Mouse (Mus musculus) liver, postnatal 0 days (tissue): Measurements from ENCODE around the gene Mbl1. TPM values are rescaled to one million over a fixed set of nuclear protein-coding genes. Genes with fewer than 3 reads are reported as not detected.

ENCODE experiments used
- ATAC-seq: fragments of 200-750 bp; cut with Nextera tagmentation; 2 replicates; pipeline ENCODE4 v1.8.0; 2017; ENCODE audit warnings: mild to moderate bottlenecking, moderate library complexity
- DNase-seq: peaks from one replicate; pipeline ENCODE4 v3.0.0-alpha.2; 2016
- H3K27ac ChIP-seq: fragments of 300-500 bp; sonication (generic); 2 replicates; pipeline ENCODE4 v1.5.1; 2014; ENCODE audit warnings: antibody characterized with exemption, moderate library complexity, mild to moderate bottlenecking, low read depth
- H3K27me3 ChIP-seq: fragments of 300-500 bp; sonication (generic); 2 replicates; pipeline ENCODE4 v1.6.1; 2014; ENCODE audit warnings: low read length, control low read depth, mixed read lengths; ENCODE audit not compliant: insufficient read depth
- H3K36me3 ChIP-seq: fragments of 300-500 bp; sonication (generic); replicated peaks from 2 replicates; pipeline ENCODE4 v1.6.1; 2014; ENCODE audit warnings: mild to moderate bottlenecking, control low read depth, low read length, moderate library complexity, mixed read lengths; ENCODE audit not compliant: insufficient read depth
- H3K4me1 ChIP-seq: fragments of 300-500 bp; sonication (generic); 2 replicates; pipeline ENCODE4 v1.6.1; 2014; ENCODE audit warnings: antibody characterized with exemption, mild to moderate bottlenecking, control low read depth; ENCODE audit not compliant: insufficient read depth
- H3K4me2 ChIP-seq: fragments of 300-500 bp; sonication (generic); 2 replicates; pipeline ENCODE4 v1.6.1; 2014; ENCODE audit warnings: low read depth, mild to moderate bottlenecking, low read length, moderate library complexity, mixed read lengths
- H3K4me3 ChIP-seq: fragments of 300-500 bp; sonication (generic); 2 replicates; pipeline ENCODE4 v1.5.1; 2014; ENCODE audit warnings: low read depth, low read length
- H3K9ac ChIP-seq: fragments of 300-500 bp; sonication (generic); replicated peaks from 2 replicates; pipeline ENCODE4 v1.6.1; 2014; ENCODE audit warnings: mild to moderate bottlenecking, moderate library complexity
- H3K9me3 ChIP-seq: fragments of 300-500 bp; sonication (generic); 2 replicates; pipeline ENCODE4 v1.6.1; 2016; ENCODE audit warnings: mild to moderate bottlenecking, control low read depth, low read length, mixed read lengths
- CTCF ChIP-seq: sonication (generic); IDR thresholded peaks from 2 replicates; pipeline ENCODE4 v1.5.1; 2016; ENCODE audit warnings: antibody characterized with exemption, low read depth
- EP300 ChIP-seq: IDR thresholded peaks from 2 replicates; pipeline ENCODE4 v1.6.1; 2016; ENCODE audit warnings: antibody characterized with exemption, low read depth, mild to moderate bottlenecking
- WGBS: fragments of 180-500 bp; shearing (Covaris S2); extraction: QIAGEN DNeasy Blood & Tissue Kit; methylation state at CpG from one replicate; pipeline ENCODE4 v1.1.7; 2014; ENCODE audit not compliant: insufficient replicate concordance; 5-methylcytosine and 5-hydroxymethylcytosine counted together
- polyA plus RNA-seq: library from polyadenylated mRNA; unstranded; fragments of >200 nt; fragmentation: Nextera tagmentation; extraction: Ambion mirVana; gene quantifications from 2 replicates; pipeline ENCODE4 v1.2.1, GENCODE M21; 2015

Gene Mbl1
- polyA plus RNA-seq, 1 experiment from 2014 or later: 67.0 TPM

DNA sequence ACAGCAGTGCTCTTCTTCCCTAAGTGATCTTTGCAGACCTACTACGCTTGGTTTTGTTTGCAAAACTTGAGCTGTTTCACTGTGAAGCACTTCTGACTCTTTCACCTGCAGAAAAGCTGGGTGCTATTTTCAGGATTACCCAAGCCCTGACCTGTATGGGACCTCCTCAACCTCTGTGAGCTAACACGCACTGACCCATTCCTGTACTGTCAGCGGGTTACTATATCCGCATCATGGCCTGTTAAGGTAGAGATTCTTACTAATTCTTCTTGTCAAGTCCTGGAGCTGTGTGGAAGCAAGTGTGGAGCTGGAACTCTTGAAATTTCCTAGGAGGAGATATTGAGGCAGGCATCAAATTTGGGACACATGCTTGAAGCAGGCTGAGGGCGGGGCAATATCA, 26.6 kb upstream of the Mbl1 start:
- DNase-seq (peak; percentile 34), ATAC-seq (peak; percentile 53)
- Histone ChIP-seq H3K27me3 (no peaks in the 10 kb centered on the region), H3K9ac (no peak overlapping the region), H3K27ac (no peak overlapping the region), H3K4me3 (no peak overlapping the region), H3K4me2 (no peak overlapping the region), H3K9me3 (no peaks in the 10 kb centered on the region), H3K4me1 (no peaks in the 10 kb centered on the region), H3K36me3 (peaks cover 18% of the 10 kb centered on the region; the same call in 1 of the 2 replicates)
- no peak for TF ChIP-seq CTCF
- TF ChIP-seq EP300: no peak
- 69% methylated on average over 5 of the region's 5 CpGs for WGBS

DNA sequence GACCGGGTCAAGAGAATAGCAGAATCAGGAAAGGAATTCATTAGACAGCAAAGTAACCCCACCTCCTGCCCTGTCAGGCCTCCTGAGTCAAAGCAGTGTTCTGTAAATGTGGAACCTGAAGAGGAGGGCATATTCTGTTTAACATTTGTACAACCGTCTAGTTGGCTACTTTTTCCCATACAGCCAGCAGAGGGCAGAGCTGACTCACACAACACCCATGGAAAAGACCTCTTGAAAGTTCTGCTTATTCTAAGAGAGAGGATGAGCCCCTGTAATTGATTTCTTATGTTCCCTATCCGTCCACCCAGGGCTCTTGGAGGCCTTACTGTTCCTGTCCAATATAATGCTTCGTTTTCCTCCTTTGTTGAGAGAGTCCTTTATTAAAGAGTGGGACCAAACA, 23.3 kb upstream of the Mbl1 start:
- Histone ChIP-seq H3K27ac (no peak overlapping the region), H3K4me2 (no peak overlapping the region), H3K27me3 (no peaks in the 10 kb centered on the region), H3K9me3 (no peaks in the 10 kb centered on the region), H3K9ac (no peak overlapping the region), H3K4me3 (no peak overlapping the region), H3K4me1 (no peaks in the 10 kb centered on the region), H3K36me3 (no peaks in the 10 kb centered on the region)
- DNase-seq (peak; percentile 47), ATAC-seq (no peak)
- 15% methylated on average over 4 of the region's 4 CpGs for WGBS
- TF ChIP-seq CTCF (peak; percentile 73), EP300 (no peak)

DNA sequence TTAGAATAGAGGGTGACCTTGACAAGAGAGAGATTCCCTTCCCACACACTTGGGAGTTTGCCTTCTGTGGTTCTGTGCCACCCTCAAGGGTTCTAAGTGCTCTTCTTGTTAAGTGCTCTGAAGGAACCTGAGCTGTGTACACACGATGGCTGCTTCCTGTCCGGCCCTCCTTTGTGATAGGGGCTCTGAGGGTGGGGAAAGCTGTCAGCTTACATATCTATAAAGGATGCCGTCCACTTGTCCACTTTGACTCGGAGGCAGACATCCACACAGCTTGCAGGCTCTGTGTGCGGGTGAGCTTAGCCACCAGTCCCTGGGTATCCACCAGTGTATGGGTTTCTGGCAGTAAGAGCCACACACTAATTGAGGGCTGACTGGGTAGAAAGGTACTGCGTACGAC, 19.7 kb upstream of the Mbl1 start, which contains the start of gene Sftpa1:
Gene Sftpa1 (plus strand): TSS at position 243 of the 400 bp plus-strand sequence.
- no peaks in the 10 kb centered on the region for H3K4me1 ChIP-seq
- DNase-seq (no peak), ATAC-seq (no peak)
- no peaks in the 10 kb centered on the region for H3K27me3 ChIP-seq
- H3K9ac ChIP-seq: no peak within 1 kb of the TSS
- no peaks in the 10 kb centered on the region for H3K9me3 ChIP-seq
- no peaks in the 10 kb centered on the region for H3K36me3 ChIP-seq
- WGBS: 69% methylated on average over 7 of the region's 7 CpGs
- no peak for TF ChIP-seq EP300
- H3K27ac ChIP-seq: no peak within 1 kb of the TSS
- no peak within 1 kb of the TSS for H3K4me3 ChIP-seq
- H3K4me2 ChIP-seq: no peak within 1 kb of the TSS

DNA sequence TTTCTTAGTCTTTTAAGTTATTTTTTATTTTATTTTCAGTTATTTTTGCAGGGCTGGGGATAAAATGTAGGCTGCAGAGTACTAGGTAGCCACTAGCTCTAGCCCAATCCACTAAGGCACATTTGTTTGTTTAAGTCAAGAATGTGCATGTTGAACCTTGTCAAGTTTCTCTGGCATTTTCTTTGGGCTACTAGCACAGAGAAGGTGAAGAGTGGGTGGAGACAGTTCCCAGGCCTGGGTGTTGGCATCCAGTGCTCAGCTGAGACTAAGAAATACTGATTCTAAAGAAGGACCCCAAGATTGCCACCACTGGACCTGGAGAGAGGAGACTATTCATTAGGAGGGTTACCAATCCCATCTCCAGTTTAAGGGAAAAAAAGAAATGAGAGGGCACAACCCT, 14.3 kb upstream of the Mbl1 start:
- no peaks in the 10 kb centered on the region for H3K9me3 ChIP-seq
- no peaks in the 10 kb centered on the region for H3K36me3 ChIP-seq
- no peak overlapping the region for H3K9ac ChIP-seq
- DNase-seq (no peak), ATAC-seq (no peak)
- H3K27me3 ChIP-seq: no peaks in the 10 kb centered on the region
- H3K4me1 ChIP-seq: no peaks in the 10 kb centered on the region
- no peak overlapping the region for H3K27ac ChIP-seq
- no peak overlapping the region for H3K4me2 ChIP-seq
- H3K4me3 ChIP-seq: no peak overlapping the region
- TF ChIP-seq CTCF (no peak), EP300 (no peak)

DNA sequence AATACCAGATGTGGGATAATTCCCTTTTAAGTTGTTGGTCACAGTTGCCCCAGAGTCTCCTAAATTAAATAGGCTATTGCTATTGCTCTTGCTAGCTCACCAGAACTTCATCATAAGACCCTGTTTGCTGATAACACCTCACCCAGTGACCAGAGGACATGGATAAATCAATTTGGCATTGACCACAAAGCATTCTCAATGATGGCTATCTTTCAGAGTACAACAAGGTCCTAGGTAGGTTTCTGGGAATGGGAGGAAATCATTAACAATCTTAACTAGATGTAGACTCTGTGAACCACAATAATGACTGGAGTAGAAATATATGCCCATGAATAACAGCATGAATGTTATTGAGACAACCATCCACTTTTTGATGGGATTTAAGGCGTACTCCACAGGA, 10.6 kb upstream of the Mbl1 start:
- H3K9ac ChIP-seq: no peak overlapping the region
- no peak overlapping the region for H3K27ac ChIP-seq
- TF ChIP-seq CTCF: no peak
- peak; percentile 55; the same call in 1 of the 2 replicates for TF ChIP-seq EP300
- 68% methylated on average over 1 of the region's 1 CpGs for WGBS
- no peaks in the 10 kb centered on the region for H3K9me3 ChIP-seq
- no peak overlapping the region for H3K4me3 ChIP-seq
- H3K27me3 ChIP-seq: no peaks in the 10 kb centered on the region
- no peaks in the 10 kb centered on the region for H3K4me1 ChIP-seq
- ATAC-seq (no peak), DNase-seq (no peak)
- no peaks in the 10 kb centered on the region for H3K36me3 ChIP-seq
- H3K4me2 ChIP-seq: no peak overlapping the region

DNA sequence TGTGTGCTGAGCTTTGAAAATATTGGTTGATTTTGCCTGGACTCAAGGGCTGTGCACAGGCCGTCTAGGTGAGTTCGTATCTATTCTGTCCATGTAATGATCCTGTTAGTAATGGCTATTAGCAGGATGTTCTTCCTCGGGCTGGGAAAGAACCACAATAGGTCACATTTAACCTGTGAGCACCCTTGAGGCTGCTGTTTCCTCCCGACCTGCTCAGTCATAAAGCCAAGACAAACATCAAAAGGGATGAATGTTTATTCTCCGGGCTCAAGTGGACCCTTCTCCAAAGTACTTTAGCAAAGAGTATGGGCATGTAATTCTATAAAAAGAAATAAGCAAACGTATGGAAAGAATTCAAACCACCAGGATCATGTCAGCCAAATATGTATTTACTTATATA, 5.2 kb upstream of the Mbl1 start:
- ATAC-seq (no peak), DNase-seq (no peak)
- Histone ChIP-seq H3K9ac (no peak overlapping the region), H3K36me3 (no peaks in the 10 kb centered on the region), H3K4me3 (no peak overlapping the region), H3K4me2 (no peak overlapping the region), H3K27me3 (no peaks in the 10 kb centered on the region), H3K27ac (no peak overlapping the region), H3K4me1 (no peaks in the 10 kb centered on the region), H3K9me3 (no peaks in the 10 kb centered on the region)
- TF ChIP-seq CTCF (no peak), EP300 (no peak)
- 61% methylated on average over 6 of the region's 6 CpGs for WGBS

DNA sequence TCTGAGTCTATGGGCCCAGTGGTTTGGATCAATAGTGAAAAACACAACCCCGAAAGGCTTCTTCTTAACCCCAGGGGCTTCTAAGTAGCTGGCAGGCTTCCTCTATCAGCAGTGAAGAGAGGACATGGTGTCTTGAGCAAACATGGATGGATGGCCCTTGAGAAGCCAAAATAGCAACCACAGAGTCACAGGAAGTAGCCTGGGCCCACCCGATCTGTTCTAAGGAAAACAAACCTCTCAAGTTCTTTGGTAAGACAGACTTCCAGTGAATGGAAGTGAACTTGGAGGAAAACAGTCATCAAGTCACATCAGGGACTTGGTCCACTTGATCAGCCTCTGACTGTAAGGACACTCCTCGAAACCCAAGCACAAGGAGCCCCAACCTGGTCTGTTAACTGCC, 4.3 kb upstream of the Mbl1 start:
- no peak overlapping the region for H3K4me2 ChIP-seq
- ATAC-seq (no peak), DNase-seq (no peak)
- TF ChIP-seq CTCF (no peak), EP300 (no peak)
- H3K27ac ChIP-seq: no peak overlapping the region
- no peaks in the 10 kb centered on the region for H3K4me1 ChIP-seq
- no peaks in the 10 kb centered on the region for H3K9me3 ChIP-seq
- no peaks in the 10 kb centered on the region for H3K36me3 ChIP-seq
- H3K27me3 ChIP-seq: no peaks in the 10 kb centered on the region
- H3K4me3 ChIP-seq: no peak overlapping the region
- WGBS: 68% methylated on average over 3 of the region's 3 CpGs
- no peak overlapping the region for H3K9ac ChIP-seq
